Mouse (Mus musculus): Measurements from ENCODE around the gene Ppp1r16b. TPM values are rescaled to one million over a fixed set of nuclear protein-coding genes. Genes with fewer than 3 reads are reported as not detected.

The Ppp1r16b gene
- polyA plus RNA-seq, 1 experiment, result 59.8 TPM

DNA sequence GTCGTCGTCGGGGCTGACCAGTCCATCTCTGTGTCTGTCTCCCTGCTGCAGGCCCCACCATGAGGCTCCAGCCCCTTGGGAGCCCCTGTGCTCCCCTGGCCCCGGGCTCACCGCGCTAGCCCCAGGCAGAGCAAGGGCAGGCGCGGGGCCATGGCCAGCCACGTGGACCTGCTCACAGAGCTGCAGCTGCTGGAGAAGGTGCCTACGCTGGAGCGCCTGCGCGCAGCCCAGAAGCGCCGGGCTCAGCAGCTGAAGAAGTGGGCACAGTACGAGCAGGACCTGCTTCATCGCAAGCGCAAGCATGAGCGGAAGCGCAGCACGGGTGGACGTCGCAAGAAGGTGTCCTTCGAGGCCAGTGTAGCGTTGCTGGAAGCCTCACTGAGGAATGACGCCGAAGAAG lies 30.6 kb downstream of the Ppp1r16b start:
- DNase-seq, result no peak
- TF ChIP-seq POLR2A (IDR thresholded peaks at IDR 0.05; ENCODE audit: borderline replicate concordance, insufficient read depth, low read length) (no peak), CTCF (IDR thresholded peaks at IDR 0.05; ENCODE audit: borderline replicate concordance, insufficient read depth, low read depth, low read length) (no peak)
- no peak overlapping the region for H3K27ac ChIP-seq (ENCODE audit: insufficient read depth, low read length)
- no peaks in the 10 kb centered on the region for H3K4me1 ChIP-seq (ENCODE audit: control insufficient read depth, insufficient read depth, low read length)
- H3K4me3 ChIP-seq (replicated peaks; ENCODE audit: insufficient read depth, low read depth, low read length), result no peak overlapping the region
- no peaks in the 10 kb centered on the region for H3K27me3 ChIP-seq (ENCODE audit: control insufficient read depth, insufficient read depth, low read length)
- WGBS, result 82% methylated on average over 27 of the region's 27 CpGs

- Histone ChIP-seq H3K4me1 (ENCODE audit: control insufficient read depth, insufficient read depth, low read length) (no peaks in the 10 kb centered on the region), H3K27me3 (ENCODE audit: control insufficient read depth, insufficient read depth, low read length) (no peaks in the 10 kb centered on the region), H3K4me3 (replicated peaks; ENCODE audit: insufficient read depth, low read depth, low read length) (no peak overlapping the region), H3K27ac (ENCODE audit: insufficient read depth, low read length) (no peak overlapping the region)
- no peak for DNase-seq
- 90% methylated on average over 6 of the region's 6 CpGs for WGBS
- no peak for TF ChIP-seq CTCF (IDR thresholded peaks at IDR 0.05; ENCODE audit: borderline replicate concordance, insufficient read depth, low read depth, low read length)
- no peak for TF ChIP-seq POLR2A (IDR thresholded peaks at IDR 0.05; ENCODE audit: borderline replicate concordance, insufficient read depth, low read length)
Observed at GRCm38 (mm10) chr2:158696451-158696850, 31.3 kb downstream of the Ppp1r16b start.

- Histone ChIP-seq H3K4me1 (ENCODE audit: control insufficient read depth, insufficient read depth, low read length) (no peaks in the 10 kb centered on the region), H3K27ac (ENCODE audit: insufficient read depth, low read length) (no peak overlapping the region), H3K4me3 (replicated peaks; ENCODE audit: insufficient read depth, low read depth, low read length) (no peak overlapping the region), H3K27me3 (ENCODE audit: control insufficient read depth, insufficient read depth, low read length) (no peaks in the 10 kb centered on the region)
- no peak for DNase-seq
- TF ChIP-seq POLR2A (IDR thresholded peaks at IDR 0.05; ENCODE audit: borderline replicate concordance, insufficient read depth, low read length) (no peak), CTCF (IDR thresholded peaks at IDR 0.05; ENCODE audit: borderline replicate concordance, insufficient read depth, low read depth, low read length) (no peak)
- WGBS, result 52% methylated on average over 6 of the region's 6 CpGs
Observed at GRCm38 (mm10) chr2:158699908-158700307, 34.7 kb downstream of the Ppp1r16b start.

- no peak for DNase-seq
- no peak overlapping the region for H3K27ac ChIP-seq (ENCODE audit: insufficient read depth, low read length)
- no peak for TF ChIP-seq POLR2A (IDR thresholded peaks at IDR 0.05; ENCODE audit: borderline replicate concordance, insufficient read depth, low read length)
- no peak for TF ChIP-seq CTCF (IDR thresholded peaks at IDR 0.05; ENCODE audit: borderline replicate concordance, insufficient read depth, low read depth, low read length)
- WGBS, result 90% methylated on average over 17 of the region's 17 CpGs
- H3K4me3 ChIP-seq (replicated peaks; ENCODE audit: insufficient read depth, low read depth, low read length), result no peak overlapping the region
- no peaks in the 10 kb centered on the region for H3K4me1 ChIP-seq (ENCODE audit: control insufficient read depth, insufficient read depth, low read length)
- H3K27me3 ChIP-seq (ENCODE audit: control insufficient read depth, insufficient read depth, low read length), result no peaks in the 10 kb centered on the region
Observed at GRCm38 (mm10) chr2:158700535-158701256, 35.5 kb downstream of the Ppp1r16b start.

- H3K27me3 ChIP-seq (ENCODE audit: control insufficient read depth, insufficient read depth, low read length), result no peaks in the 10 kb centered on the region
- 95% methylated on average over 9 of the region's 9 CpGs for WGBS
- DNase-seq, result no peak
- no peak overlapping the region for H3K4me3 ChIP-seq (replicated peaks; ENCODE audit: insufficient read depth, low read depth, low read length)
- no peaks in the 10 kb centered on the region for H3K4me1 ChIP-seq (ENCODE audit: control insufficient read depth, insufficient read depth, low read length)
- no peak for TF ChIP-seq POLR2A (IDR thresholded peaks at IDR 0.05; ENCODE audit: borderline replicate concordance, insufficient read depth, low read length)
- no peak for TF ChIP-seq CTCF (IDR thresholded peaks at IDR 0.05; ENCODE audit: borderline replicate concordance, insufficient read depth, low read depth, low read length)
- H3K27ac ChIP-seq (ENCODE audit: insufficient read depth, low read length), result no peak overlapping the region
Observed at GRCm38 (mm10) chr2:158701505-158701904, 36.3 kb downstream of the Ppp1r16b start.

DNA sequence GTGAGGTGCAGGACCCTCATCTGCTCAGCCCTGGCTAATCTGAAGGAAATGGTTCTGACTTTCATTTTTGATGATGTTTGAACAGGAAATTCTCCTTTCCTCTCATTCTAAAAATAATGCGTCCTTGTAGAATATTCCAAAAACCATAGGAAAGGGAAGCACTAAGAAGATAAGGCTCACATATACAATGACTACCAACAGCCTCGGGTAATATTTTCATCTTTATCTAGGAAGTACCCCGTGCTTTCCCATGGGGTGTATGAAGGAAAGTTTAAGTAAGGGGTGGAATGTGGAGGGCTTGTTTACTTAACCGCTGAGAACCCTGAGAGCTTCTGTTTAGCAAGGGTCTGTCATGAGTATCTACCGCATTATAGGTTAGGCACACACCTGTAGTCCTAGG lies 37.0 kb downstream of the Ppp1r16b start:
- Histone ChIP-seq H3K27ac (ENCODE audit: insufficient read depth, low read length) (no peak overlapping the region), H3K4me3 (replicated peaks; ENCODE audit: insufficient read depth, low read depth, low read length) (no peak overlapping the region), H3K27me3 (ENCODE audit: control insufficient read depth, insufficient read depth, low read length) (no peaks in the 10 kb centered on the region), H3K4me1 (ENCODE audit: control insufficient read depth, insufficient read depth, low read length) (no peaks in the 10 kb centered on the region)
- 89% methylated on average over 5 of the region's 5 CpGs for WGBS
- no peak for TF ChIP-seq CTCF (IDR thresholded peaks at IDR 0.05; ENCODE audit: borderline replicate concordance, insufficient read depth, low read depth, low read length)
- no peak for TF ChIP-seq POLR2A (IDR thresholded peaks at IDR 0.05; ENCODE audit: borderline replicate concordance, insufficient read depth, low read length)
- no peak for DNase-seq

DNA sequence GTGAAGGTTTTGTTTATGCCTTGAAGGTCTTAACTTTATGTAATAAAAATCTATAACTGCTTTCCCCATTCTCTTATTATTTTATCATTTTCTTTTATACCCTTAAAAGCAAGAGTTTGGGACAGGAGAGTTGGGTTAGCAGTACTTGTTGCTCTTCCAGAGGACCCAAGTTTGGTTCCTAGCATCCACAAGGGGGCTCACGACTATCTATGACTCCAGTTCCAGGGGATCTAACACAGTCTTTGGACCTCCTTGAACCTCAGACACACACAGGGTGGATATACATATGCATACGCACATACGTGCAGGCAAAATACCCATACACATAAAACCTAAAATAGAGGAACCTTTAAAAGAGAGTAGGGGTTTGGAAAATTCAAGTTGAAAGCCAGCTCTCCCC lies 39.5 kb downstream of the Ppp1r16b start:
- no peak for DNase-seq
- TF ChIP-seq CTCF (IDR thresholded peaks at IDR 0.05; ENCODE audit: borderline replicate concordance, insufficient read depth, low read depth, low read length) (no peak), POLR2A (IDR thresholded peaks at IDR 0.05; ENCODE audit: borderline replicate concordance, insufficient read depth, low read length) (no peak)
- Histone ChIP-seq H3K4me1 (ENCODE audit: control insufficient read depth, insufficient read depth, low read length) (no peaks in the 10 kb centered on the region), H3K4me3 (replicated peaks; ENCODE audit: insufficient read depth, low read depth, low read length) (no peak overlapping the region), H3K27me3 (ENCODE audit: control insufficient read depth, insufficient read depth, low read length) (no peaks in the 10 kb centered on the region), H3K27ac (ENCODE audit: insufficient read depth, low read length) (no peak overlapping the region)
- 75% methylated on average over 3 of the region's 3 CpGs for WGBS

DNA sequence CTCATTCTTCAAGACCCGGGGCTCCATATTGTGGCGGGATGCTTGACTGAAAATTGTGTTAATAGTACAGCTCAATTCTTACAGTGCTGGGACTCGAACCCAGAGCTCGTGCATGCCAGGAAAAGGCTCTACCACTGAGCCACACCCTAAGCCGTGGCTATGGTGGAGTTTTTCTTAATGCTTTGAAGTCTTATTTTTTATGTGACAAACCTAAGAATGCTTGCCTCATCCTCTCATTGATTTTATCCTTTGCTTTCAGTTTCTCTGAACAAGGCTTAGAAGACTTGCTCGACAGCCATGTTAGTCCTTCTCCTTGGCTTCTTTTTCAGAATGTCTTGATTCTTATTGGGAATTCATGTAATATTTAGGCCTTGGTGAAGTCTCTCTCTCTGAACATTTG lies 40.3 kb downstream of the Ppp1r16b start:
- 70% methylated on average over 6 of the region's 6 CpGs for WGBS
- H3K4me1 ChIP-seq (ENCODE audit: control insufficient read depth, insufficient read depth, low read length), result no peaks in the 10 kb centered on the region
- no peaks in the 10 kb centered on the region for H3K27me3 ChIP-seq (ENCODE audit: control insufficient read depth, insufficient read depth, low read length)
- H3K4me3 ChIP-seq (replicated peaks; ENCODE audit: insufficient read depth, low read depth, low read length), result no peak overlapping the region
- no peak for DNase-seq
- no peak for TF ChIP-seq CTCF (IDR thresholded peaks at IDR 0.05; ENCODE audit: borderline replicate concordance, insufficient read depth, low read depth, low read length)
- no peak for TF ChIP-seq POLR2A (IDR thresholded peaks at IDR 0.05; ENCODE audit: borderline replicate concordance, insufficient read depth, low read length)
- no peak overlapping the region for H3K27ac ChIP-seq (ENCODE audit: insufficient read depth, low read length)
